Mouse (Mus musculus): Measurements from ENCODE around the gene Lmf1. TPM values are rescaled to one million over a fixed set of nuclear protein-coding genes. Genes with fewer than 3 reads are reported as not detected.
A peak's percentile ranks its signal among the peaks of the same experiment; 100 is the strongest.

Lmf1 gene
- total and polyA plus RNA-seq, 2 experiments from 2014 or later: 19.8 to 27.6 TPM

DNA sequence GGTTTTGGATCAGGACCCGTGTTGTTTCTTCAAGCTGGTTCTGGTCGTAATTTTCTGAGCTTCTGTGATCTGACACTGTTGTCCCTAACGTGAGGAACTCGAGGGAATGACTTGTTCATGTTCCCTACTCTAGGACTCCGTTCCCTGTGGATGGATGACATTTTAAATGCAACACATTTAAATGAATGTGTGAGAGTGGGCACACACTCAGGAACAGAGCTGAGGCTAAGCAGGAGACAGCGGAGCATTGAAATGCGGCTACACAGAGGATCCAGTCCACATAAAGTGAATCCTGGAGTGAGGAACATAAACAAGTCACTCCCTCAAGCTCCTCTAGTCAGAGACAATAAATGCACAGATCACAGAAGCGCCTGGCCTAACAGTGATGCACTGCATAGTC lies 73.4 kb downstream of the Lmf1 start:
- ATAC-seq (ENCODE audit: low FRiP score) (no peak), DNase-seq (ENCODE audit: low spot score) (no peak)
- H3K9me3 ChIP-seq (ENCODE audit: low read length): no peaks in the 10 kb centered on the region
- H3K4me1 ChIP-seq (ENCODE audit: insufficient read depth, low read length): no peaks in the 10 kb centered on the region
- H3K36me3 ChIP-seq (ENCODE audit: insufficient read depth, low read length): peaks cover 10% of the 10 kb centered on the region
- H3K4me2 ChIP-seq (ENCODE audit: low read depth, low read length, poor library complexity, severe bottlenecking): no peak overlapping the region
- no peak overlapping the region for H3K9ac ChIP-seq (replicated peaks; ENCODE audit: low read length, poor library complexity, severe bottlenecking)
- no peaks in the 10 kb centered on the region for H3K27me3 ChIP-seq (ENCODE audit: insufficient read depth, low read length)
- no peak overlapping the region for H3K4me3 ChIP-seq (ENCODE audit: low read depth, low read length)
- WGBS: 84% methylated on average over 8 of the region's 8 CpGs
- no peak overlapping the region for H3K27ac ChIP-seq (ENCODE audit: low read depth, low read length)
- TF ChIP-seq CTCF (IDR thresholded peaks at IDR 0.05): no peak

DNA sequence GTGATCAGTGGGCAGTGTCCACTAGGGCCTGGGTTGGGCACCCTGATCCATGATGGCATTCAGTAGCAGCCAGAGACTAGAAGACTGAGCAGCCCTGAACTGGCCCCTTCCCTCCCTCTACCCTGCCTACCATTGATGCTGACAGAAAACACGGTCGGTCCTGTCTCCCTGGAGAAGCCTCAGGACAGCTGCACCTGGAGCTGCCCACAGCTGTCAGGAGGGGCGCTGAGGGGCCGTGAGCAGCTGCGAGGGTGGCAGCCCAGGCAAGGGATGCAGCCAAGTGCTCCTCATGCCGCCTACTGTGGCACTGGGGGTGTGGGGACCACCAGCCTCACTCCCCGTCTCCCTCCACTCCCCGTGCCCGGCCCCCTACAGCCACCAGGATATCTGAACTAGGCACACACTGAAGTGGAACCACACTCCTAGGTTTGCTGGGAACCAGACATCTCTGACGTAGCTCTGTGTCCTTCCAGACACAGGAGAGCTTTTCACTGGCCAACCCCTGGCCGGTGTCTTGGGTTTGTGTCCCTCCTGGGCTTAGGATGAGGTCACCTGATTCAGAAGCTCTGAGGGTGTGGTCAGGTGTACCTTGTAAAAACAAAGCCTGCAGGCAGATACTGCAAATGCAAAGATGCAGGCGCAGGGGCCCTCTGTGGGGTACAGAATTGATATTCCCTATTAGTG lies 77.4 kb downstream of the Lmf1 start:
- no peak overlapping the region for H3K27ac ChIP-seq (ENCODE audit: low read depth, low read length)
- 75% methylated on average over 11 of the region's 12 CpGs for WGBS

DNA sequence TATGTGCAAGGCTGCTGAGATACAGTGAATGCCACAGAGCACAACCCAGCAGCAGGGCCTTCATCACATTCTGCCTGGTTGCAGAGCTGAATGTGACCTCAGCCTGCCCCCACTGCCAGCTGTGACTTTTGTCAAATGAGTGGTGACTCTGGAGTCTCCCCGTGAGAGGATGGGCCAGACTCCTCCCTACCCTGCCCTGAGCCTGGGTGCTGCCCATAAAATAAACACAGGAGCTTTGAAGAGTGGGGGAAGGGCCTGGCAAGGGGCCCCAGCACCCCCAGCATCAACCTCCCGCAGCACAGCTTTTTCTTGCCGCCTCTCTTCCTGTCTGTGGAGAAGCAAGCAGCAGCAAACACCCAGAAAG lies 77.9 kb downstream of the Lmf1 start:
- Histone ChIP-seq H3K4me3 (ENCODE audit: low read depth, low read length) (no peak overlapping the region), H3K36me3 (ENCODE audit: insufficient read depth, low read length) (0 out of 2 replicates have a peak, but pooled peaks cover 7% of the 10 kb centered on the region), H3K27ac (ENCODE audit: low read depth, low read length) (no peak overlapping the region), H3K9ac (replicated peaks; ENCODE audit: low read length, poor library complexity, severe bottlenecking) (no peak overlapping the region), H3K4me1 (ENCODE audit: insufficient read depth, low read length) (no peaks in the 10 kb centered on the region), H3K4me2 (ENCODE audit: low read depth, low read length, poor library complexity, severe bottlenecking) (no peak overlapping the region), H3K27me3 (ENCODE audit: insufficient read depth, low read length) (no peaks in the 10 kb centered on the region), H3K9me3 (ENCODE audit: low read length) (no peaks in the 10 kb centered on the region)
- ATAC-seq (ENCODE audit: low FRiP score) (no peak), DNase-seq (ENCODE audit: low spot score) (no peak)
- no peak for TF ChIP-seq CTCF (IDR thresholded peaks at IDR 0.05)
- whole genome bisulfite sequencing: 56% methylated on average over 3 of the region's 3 CpGs

More for the DNA sequence above, 77.4 kb downstream of the Lmf1 start:
- Histone ChIP-seq H3K9ac (replicated peaks; ENCODE audit: low read length, poor library complexity, severe bottlenecking) (no peak overlapping the region), H3K27me3 (ENCODE audit: insufficient read depth, low read length) (no peaks in the 10 kb centered on the region), H3K4me1 (ENCODE audit: insufficient read depth, low read length) (no peaks in the 10 kb centered on the region), H3K4me2 (ENCODE audit: low read depth, low read length, poor library complexity, severe bottlenecking) (no peak overlapping the region), H3K9me3 (ENCODE audit: low read length) (no peaks in the 10 kb centered on the region), H3K4me3 (ENCODE audit: low read depth, low read length) (no peak overlapping the region), H3K36me3 (ENCODE audit: insufficient read depth, low read length) (0 out of 2 replicates have a peak, but pooled peaks cover 7% of the 10 kb centered on the region)
- DNase-seq (ENCODE audit: low spot score): no peak
- ATAC-seq (ENCODE audit: low FRiP score): no peak
- no peak for TF ChIP-seq CTCF (IDR thresholded peaks at IDR 0.05)

DNA sequence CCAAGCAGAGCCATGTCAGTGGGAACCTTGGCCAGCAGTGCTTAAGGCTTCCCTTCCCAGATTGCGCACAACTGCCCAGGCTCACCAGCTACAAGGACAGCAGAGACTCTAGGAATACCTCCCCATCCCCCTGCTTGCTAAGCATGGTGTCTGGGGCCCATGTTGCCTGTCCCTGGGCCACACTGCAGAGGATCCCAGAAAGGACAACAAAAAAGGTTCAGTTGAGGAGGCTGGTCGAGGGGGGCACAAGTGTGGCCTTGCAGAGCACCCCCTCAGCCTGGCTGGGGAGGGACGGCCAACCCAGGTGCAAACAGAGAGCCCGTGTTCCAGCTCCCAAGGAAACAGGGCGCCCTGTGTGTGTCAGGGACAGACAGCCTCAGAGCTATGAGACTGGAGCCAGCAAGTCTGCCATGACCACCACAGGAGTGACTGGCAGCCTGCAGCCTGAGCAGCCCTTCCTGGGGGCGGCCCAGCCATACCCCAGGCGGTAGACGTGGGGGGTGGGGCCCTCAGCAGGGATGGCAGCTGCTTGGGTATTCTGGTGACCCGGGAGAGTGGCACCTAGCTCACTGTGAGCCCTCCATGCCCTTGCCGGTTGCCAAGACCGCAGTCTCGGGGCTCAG lies 84.4 kb downstream of the Lmf1 start:
- WGBS: 50% methylated on average over 12 of the region's 12 CpGs
- TF ChIP-seq CTCF (IDR thresholded peaks at IDR 0.05): no peak
- ATAC-seq (ENCODE audit: low FRiP score): peak; percentile 85

DNA sequence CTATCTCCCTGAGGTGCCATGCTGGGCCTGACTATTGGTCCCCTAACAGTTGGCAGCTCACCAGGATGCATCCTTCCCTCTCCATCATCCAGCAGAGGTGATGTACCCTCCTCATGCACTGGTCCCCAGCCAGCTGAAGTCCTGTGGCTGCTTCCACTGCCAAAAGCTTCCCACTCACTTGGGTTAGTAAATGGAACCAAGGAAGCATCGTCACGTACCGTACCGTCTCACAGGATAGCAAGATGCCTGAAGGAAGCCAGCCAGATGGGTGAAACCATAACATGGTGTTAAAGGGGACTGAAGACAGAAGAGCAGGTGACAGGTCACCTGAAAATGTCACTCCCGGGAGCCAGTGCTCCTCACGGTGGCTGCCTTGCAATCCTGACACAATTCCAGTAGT lies 86.6 kb downstream of the Lmf1 start:
- Histone ChIP-seq H3K27me3 (ENCODE audit: insufficient read depth, low read length) (no peaks in the 10 kb centered on the region), H3K27ac (ENCODE audit: low read depth, low read length) (no peak overlapping the region), H3K4me1 (ENCODE audit: insufficient read depth, low read length) (no peaks in the 10 kb centered on the region), H3K4me2 (ENCODE audit: low read depth, low read length, poor library complexity, severe bottlenecking) (no peak overlapping the region), H3K9me3 (ENCODE audit: low read length) (no peaks in the 10 kb centered on the region), H3K36me3 (ENCODE audit: insufficient read depth, low read length) (no peaks in the 10 kb centered on the region), H3K4me3 (ENCODE audit: low read depth, low read length) (no peak overlapping the region), H3K9ac (replicated peaks; ENCODE audit: low read length, poor library complexity, severe bottlenecking) (no peak overlapping the region)
- no peak for TF ChIP-seq CTCF (IDR thresholded peaks at IDR 0.05)
- 92% methylated on average over 6 of the region's 6 CpGs for WGBS
- DNase-seq (ENCODE audit: low spot score) (no peak), ATAC-seq (ENCODE audit: low FRiP score) (no peak)

More for the DNA sequence above, 84.4 kb downstream of the Lmf1 start:
- H3K4me2 ChIP-seq (ENCODE audit: low read depth, low read length, poor library complexity, severe bottlenecking): no peak overlapping the region
- H3K27ac ChIP-seq (ENCODE audit: low read depth, low read length): 0 out of 2 replicates have a peak overlapping the region, but pooled peaks have one; percentile 18
- H3K4me1 ChIP-seq (ENCODE audit: insufficient read depth, low read length): no peaks in the 10 kb centered on the region
- peak; percentile 68 for DNase-seq (ENCODE audit: low spot score)
- H3K27me3 ChIP-seq (ENCODE audit: insufficient read depth, low read length): no peaks in the 10 kb centered on the region
- no peak overlapping the region for H3K4me3 ChIP-seq (ENCODE audit: low read depth, low read length)
- H3K9ac ChIP-seq (replicated peaks; ENCODE audit: low read length, poor library complexity, severe bottlenecking): no peak overlapping the region
- no peaks in the 10 kb centered on the region for H3K9me3 ChIP-seq (ENCODE audit: low read length)
- no peaks in the 10 kb centered on the region for H3K36me3 ChIP-seq (ENCODE audit: insufficient read depth, low read length)

DNA sequence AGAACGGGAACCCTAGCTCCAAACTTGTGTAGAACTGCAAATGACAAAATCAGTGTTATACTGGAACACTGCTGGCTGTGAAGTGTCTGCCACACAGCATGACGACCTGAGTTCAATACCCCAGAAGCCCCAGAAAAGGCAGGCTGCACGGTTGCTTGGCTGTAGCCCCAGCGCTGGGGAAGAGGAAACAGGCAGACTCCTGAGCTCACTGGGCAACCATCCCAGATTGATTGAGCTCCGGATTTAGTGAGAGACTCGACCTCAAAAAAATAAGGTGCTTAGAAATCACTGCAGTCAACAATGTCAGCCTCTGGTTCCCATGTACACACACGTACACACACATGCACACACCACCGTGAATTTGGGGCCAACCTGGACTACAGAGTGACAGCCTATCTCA lies 87.0 kb downstream of the Lmf1 start:
- Histone ChIP-seq H3K9me3 (ENCODE audit: low read length) (no peaks in the 10 kb centered on the region), H3K27ac (ENCODE audit: low read depth, low read length) (no peak overlapping the region), H3K4me1 (ENCODE audit: insufficient read depth, low read length) (no peaks in the 10 kb centered on the region), H3K9ac (replicated peaks; ENCODE audit: low read length, poor library complexity, severe bottlenecking) (no peak overlapping the region), H3K36me3 (ENCODE audit: insufficient read depth, low read length) (no peaks in the 10 kb centered on the region), H3K4me3 (ENCODE audit: low read depth, low read length) (no peak overlapping the region), H3K27me3 (ENCODE audit: insufficient read depth, low read length) (no peaks in the 10 kb centered on the region), H3K4me2 (ENCODE audit: low read depth, low read length, poor library complexity, severe bottlenecking) (no peak overlapping the region)
- DNase-seq (ENCODE audit: low spot score) (no peak), ATAC-seq (ENCODE audit: low FRiP score) (no peak)
- TF ChIP-seq CTCF (IDR thresholded peaks at IDR 0.05): no peak
- WGBS: 66% methylated on average over 8 of the region's 8 CpGs

All from midbrain, postnatal 0 days (tissue).